Mouse (Mus musculus) fat pad, adult 2 months (tissue): ENCODE data around the gene Mad2l1bp.

Experiments used
- DNase-seq: peaks from one replicate; pipeline ENCODE4 v3.0.0-alpha.2; 2011; ENCODE audit warnings: low read depth, low spot score; ENCODE audit errors: extremely low read depth

Mad2l1bp gene

DNA sequence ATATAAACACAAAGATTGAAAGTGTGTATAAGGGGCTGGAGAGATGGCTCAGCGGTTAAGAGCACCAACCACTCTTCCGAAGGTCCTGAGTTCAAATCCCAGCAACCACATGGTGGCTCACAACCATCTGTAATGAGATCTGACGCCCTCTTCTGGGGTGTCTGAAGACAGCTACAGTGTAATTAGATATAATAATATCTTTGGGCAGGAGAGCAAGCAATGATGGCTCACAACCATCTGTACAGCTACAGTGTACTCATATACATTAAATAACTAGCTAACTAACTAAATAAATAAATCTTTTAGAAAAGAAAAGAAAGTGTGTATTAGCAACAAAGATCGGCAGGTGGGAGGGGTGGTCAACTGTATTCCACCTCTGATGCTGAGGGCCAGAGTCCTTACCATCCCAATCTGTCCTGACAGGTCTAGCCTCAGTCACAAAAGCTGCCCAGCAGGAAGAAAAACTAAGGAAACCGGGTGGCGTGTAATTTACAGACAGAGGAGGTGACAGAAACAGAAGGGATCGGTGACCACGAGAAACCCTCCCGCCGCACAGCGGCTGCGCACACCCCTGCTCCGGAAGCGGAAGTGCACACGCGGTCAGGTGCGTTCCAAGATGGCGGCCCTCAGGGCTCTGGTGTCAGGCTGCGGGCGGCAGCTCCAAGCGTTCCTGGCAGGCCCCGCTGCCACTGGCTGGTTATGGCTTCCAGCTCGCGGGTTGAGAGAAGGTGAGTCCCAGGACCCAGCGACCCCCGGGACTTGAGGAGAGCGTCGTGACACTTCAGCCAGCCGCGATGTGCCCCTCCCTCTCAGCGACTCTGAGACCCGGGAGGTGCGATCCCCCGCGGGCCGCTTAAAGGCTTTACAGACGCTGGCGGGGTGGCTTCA, 42.7 kb downstream of the Mad2l1bp start, which contains the start of gene Mrps18a:
Gene Mrps18a (plus strand): TSS at position 585 of the 888 bp plus-strand sequence.
- no peak for DNase-seq

GRCm38 (mm10) chr17:46108286-46108685, 45.1 kb downstream of the Mad2l1bp start:
- no peak for DNase-seq

- no peak for DNase-seq
These were observed 48.9 kb downstream of the Mad2l1bp start for GRCm38 (mm10) chr17:46104487-46104886.

DNA sequence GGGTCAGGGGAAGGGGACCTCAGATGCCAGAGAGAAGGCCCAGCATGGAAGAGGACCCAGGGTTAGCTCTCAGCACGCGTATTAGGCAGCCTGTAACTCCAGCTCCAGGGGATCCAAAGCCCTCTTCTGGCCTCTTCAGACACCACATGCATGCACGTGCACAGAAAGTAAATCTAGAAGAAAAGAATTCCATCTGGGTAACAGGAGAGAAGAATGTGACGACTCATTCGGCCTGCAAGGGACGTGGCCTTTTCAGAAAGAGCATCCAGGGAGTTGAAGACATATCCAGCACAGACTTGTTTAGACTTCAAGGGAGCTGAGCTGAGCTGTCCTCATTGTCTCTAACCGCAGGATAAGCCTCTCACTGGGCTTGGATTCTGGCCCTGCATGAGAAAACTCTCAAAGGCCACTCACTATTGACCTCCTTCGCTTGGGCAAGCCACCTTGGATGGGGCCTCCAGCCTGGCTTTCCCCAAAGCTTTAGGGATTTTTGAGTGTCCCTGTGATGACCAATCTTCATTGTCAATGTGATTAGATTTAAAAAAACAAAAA, 50.7 kb downstream of the Mad2l1bp start:
- no peak for DNase-seq

DNA sequence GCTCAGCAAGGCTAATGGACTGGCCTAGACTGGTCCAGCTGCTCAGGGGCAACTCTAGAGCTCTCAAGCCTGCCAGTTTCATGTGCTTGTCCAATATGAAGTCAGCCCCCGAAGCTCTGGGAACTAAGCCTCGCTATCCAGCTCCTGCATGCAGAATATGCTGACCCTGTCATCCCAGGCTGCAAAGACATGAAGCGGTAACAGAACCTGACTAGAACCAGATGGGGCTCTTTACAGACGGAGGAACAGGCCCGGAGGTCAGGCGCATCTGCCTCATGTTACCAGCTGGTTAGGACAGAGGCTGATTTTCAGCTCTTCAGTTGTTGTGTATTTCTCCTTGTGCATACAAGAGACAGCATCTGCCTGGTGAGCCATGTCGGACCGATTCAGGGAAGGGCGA, 51.4 kb downstream of the Mad2l1bp start:
- DNase-seq: no peak

- no peak for DNase-seq
These were observed 54.8 kb downstream of the Mad2l1bp start for GRCm38 (mm10) chr17:46098525-46098924.
